Mouse (Mus musculus) right cerebral cortex, postnatal 36 days (tissue): ENCODE results near the gene Ifnar2.
"Not testable (repeated sequence)": the region's sequence is repeated elsewhere in the genome, so short reads cannot be mapped to it uniquely, and the experiment has no call there.

ENCODE experiments used
- DNase-seq, 2 experiments: peaks; one replicate each; pipeline ENCODE4 v3.0.0; 2022; ENCODE audit warnings: low spot score in 2 of 2, mixed read lengths in 1 of 2

Ifnar2 gene

DNA sequence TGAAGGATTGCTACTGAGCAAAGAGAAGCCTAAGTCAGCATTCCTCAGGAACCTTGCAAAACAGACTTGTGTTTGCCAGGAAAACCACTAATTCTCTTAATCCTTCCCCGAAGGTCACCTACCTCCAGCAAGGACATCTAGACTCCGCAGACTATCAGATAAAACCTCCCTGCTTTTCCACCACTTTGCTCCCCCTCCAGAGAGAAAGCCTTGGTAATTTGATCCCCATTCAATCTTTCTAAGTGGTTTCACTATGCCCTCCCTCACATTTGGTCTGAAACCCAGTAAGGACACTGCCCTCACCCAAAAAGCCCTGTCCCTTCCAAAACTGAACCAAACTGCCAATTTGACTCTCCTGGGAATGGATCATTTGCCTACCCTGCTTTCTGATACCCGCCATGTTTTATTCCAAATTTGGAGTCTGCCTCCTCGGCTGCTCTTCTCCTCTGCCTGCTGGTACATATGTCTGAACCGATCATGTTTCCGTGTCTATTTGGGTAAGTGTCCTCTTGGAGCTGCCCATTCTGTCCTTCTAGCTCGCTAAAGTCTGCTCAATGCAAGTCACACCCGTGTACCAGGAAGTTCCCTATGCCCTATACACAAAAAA is 55.8 kb downstream of the Ifnar2 start:
- no peak for DNase-seq

- DNase-seq, result no peak
These were observed 60.2 kb downstream of the Ifnar2 start for GRCm38 (mm10) chr16:91432720-91433328.

DNA sequence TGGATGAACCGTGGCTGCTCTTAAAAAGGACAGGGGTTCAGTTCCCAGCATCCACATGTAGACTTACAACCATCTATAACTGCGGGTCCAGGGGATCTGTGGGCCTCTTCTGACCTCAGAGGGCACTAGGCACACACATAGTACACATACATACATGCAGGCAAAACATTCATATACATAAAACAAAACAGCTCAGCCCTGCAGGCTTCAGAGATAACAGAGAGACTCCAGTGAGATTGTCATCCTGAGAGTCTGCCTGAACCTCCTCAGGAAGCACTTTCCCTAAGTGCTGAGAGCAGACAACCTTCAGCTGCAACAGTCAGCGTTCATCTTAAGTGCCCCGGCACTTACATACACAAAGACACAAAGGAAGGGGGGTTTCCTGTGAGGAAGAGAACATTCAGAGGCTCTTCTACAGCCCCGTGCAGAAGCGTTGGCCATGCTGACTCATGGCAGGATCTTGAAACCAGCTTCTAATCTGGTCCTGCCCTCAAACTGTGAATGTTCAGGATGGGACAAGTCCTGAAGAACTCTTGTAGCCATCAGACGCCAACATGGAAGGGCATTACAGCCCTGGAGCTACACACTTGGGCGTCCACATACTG is 60.8 kb downstream of the Ifnar2 start:
- no peak for DNase-seq

GRCm38 (mm10) chr16:91434119-91434518 is 61.5 kb downstream of the Ifnar2 start:
- DNase-seq, result no peak

- DNase-seq, result no peak
These were observed 65.5 kb downstream of the Ifnar2 start for GRCm38 (mm10) chr16:91438081-91438480.

GRCm38 (mm10) chr16:91438599-91438998 is 66.0 kb downstream of the Ifnar2 start:
- not testable (repeated sequence) for DNase-seq

GRCm38 (mm10) chr16:91441366-91441765 is 68.8 kb downstream of the Ifnar2 start:
- DNase-seq, result no peak

DNA sequence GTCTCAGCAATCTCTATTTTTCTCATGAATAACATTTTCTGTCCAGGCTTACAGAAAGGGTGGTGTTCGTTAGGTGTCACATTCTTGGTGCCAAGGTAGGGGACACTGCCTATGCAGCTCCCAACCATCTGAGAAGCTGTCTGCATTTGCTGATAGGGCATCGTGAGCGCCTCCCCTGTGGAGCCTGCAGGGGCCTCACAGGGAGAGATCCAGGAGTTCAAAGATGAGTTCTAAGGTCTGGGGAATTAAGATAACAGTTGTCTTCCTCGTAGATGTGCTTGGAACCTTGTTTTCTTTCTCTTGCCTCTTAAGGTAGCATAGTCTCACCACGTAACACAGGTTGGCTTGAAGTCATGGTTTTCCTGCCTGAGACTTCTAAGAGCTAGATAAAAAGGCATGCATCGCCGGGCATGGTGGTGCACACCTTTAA is 69.2 kb downstream of the Ifnar2 start:
- no peak for DNase-seq

- peak; percentile 9 to 37 for DNase-seq
These were observed 69.9 kb downstream of the Ifnar2 start for GRCm38 (mm10) chr16:91442446-91442845.

- DNase-seq, result no peak
These were observed 70.6 kb downstream of the Ifnar2 start for GRCm38 (mm10) chr16:91443211-91443611.

DNA sequence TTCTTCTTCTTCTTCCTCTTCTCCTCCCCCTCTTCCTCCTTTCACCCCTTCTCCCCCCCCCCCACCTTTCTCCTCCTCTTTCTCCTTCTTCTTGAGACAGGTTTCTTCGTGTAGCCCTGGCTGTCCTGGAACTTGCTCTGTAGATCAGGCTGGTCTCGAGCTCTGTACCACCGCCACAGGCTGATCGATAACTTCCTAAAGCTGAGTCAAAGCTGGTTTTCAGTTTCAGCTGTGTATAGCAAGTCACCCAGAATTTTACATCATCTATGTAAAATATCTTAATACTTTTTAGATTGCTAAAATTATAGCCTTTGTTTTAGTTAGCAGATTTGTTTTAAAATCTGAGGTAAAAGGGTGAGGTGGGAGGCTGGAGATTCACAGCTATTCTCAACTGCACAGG is 72.3 kb downstream of the Ifnar2 start:
- no peak for DNase-seq

GRCm38 (mm10) chr16:91445566-91445965 is 73.0 kb downstream of the Ifnar2 start:
- DNase-seq, result no peak

GRCm38 (mm10) chr16:91446778-91447511 is 74.4 kb downstream of the Ifnar2 start:
- DNase-seq, result no peak

- no peak for DNase-seq
These were observed 74.9 kb downstream of the Ifnar2 start for GRCm38 (mm10) chr16:91447512-91447900.

- no peak for DNase-seq
These were observed 75.5 kb downstream of the Ifnar2 start for GRCm38 (mm10) chr16:91448088-91448487.

DNA sequence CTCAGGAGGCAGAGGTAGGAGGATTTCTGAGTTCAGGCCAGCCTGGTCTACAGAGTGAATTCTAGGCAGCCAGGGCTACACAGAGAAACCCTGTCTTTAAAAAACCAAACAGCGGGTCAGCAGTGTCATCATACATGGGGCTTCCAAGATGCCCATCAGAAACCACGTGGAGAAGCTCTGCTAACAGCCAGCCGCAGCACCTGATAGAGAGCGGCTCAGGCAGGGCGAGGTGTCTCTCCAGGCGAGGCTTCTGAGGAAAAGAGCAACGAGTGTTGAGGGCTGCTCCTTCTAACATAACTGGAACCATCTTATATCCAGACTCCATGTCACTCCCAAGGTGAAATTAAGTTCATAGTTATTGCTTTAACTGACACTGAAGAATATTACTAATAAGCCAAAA is 76.3 kb downstream of the Ifnar2 start:
- no peak for DNase-seq

- DNase-seq, result no peak
These were observed 77.8 kb downstream of the Ifnar2 start for GRCm38 (mm10) chr16:91450137-91451064.

DNA sequence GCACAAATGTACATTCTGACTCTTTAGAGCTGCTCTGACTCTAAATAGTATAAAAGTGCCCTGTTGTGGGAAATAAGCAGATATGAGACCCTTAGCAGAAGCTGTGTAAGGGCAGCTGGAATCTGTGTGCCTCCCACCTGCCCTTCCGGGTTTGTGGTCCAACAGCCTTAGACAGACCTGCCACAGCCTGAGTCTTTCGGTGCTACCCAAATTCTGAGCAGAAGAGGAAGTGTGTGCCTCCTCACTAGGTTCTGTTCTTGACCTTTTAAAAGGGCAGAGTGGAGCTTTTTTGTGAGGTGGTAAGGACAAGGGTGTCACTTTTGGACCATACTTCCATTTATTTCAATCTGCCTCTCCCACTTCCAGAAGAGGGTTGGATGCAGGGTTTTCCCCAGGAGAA is 79.4 kb downstream of the Ifnar2 start:
- no peak for DNase-seq

GRCm38 (mm10) chr16:91452363-91452896 is 79.8 kb downstream of the Ifnar2 start:
- no peak for DNase-seq
